Mouse (Mus musculus) liver, adult 2 months (tissue): ENCODE data around the gene Pkmyt1.

Experiments
- CTCF ChIP-seq: fragments of 200-500 bp; IDR thresholded peaks from 2 replicates; pipeline ENCODE4 v1.5.1; 2011; ENCODE audit warnings: low read depth, low read length, control low read depth
- POLR2A ChIP-seq: fragments of 200-500 bp; IDR thresholded peaks from 2 replicates; pipeline ENCODE4 v1.6.1; 2011; ENCODE audit warnings: low read length, control low read depth; ENCODE audit not compliant: insufficient read depth; ENCODE audit errors: extremely low read depth

- no peak for TF ChIP-seq CTCF
- TF ChIP-seq POLR2A, result no peak
Measured at GRCm38 (mm10) chr17:23734341-23734740, 8.2 kb downstream of the Pkmyt1 start.
